Mouse (Mus musculus) Patski (cell line): ENCODE results near the gene Defb43. TPM values are rescaled to one million over a fixed set of nuclear protein-coding genes. Genes with fewer than 3 reads are reported as not detected.

Source experiments
- ATAC-seq: fragments of 100-300 bp; one replicate; pipeline ENCODE4 v1.8.0; 2021
- CTCF ChIA-PET: fragments of 350-600 bp; sonication (Branson Sonifier 250); formaldehyde crosslinking; loops from one replicate; lab custom pipeline; 2022; ENCODE audit warnings: inconsistent platforms; lab: Charles Lee
- POLR2A ChIA-PET: fragments of 350-600 bp; sonication (Branson Sonifier 250); formaldehyde crosslinking; loops from one replicate; lab custom pipeline; 2022; ENCODE audit warnings: antibody characterized with exemption, inconsistent platforms; lab: Charles Lee
- DNase-seq: peaks from one replicate; pipeline ENCODE4 v3.0.0-alpha.2; 2011; ENCODE audit warnings: low read depth, low spot score
- H3K27me3 ChIP-seq: fragments of 371-371 bp; one replicate; pipeline ENCODE4 v1.5.1; 2021
- CTCF ChIP-seq: fragments of 100-300 bp; IDR thresholded peaks from one replicate; pipeline ENCODE4 v1.5.1; 2021
- in situ Hi-C: fragments of 300-500 bp; cut with MboI; formaldehyde crosslinking; loops from 3 replicates; pipeline ENCODE4 v1.11.1; 2018; ENCODE audit warnings: low pct_unique_long_range_greater_than_20kb, mixed read lengths
- polyA plus RNA-seq: library from polyadenylated mRNA; unstranded; gene quantifications from one replicate; pipeline ENCODE4 v1.2.3, GENCODE M21; 2021

The Defb43 gene
- polyA plus RNA-seq, 1 experiment from 2014 or later: not detected

GRCm38 (mm10) chr14:62998977-62999376 is 12.6 kb upstream of the Defb43 start:
- POLR2A ChIA-PET: no interaction called here
- ATAC-seq: no peak
- in situ Hi-C loops: no loop called here

DNA sequence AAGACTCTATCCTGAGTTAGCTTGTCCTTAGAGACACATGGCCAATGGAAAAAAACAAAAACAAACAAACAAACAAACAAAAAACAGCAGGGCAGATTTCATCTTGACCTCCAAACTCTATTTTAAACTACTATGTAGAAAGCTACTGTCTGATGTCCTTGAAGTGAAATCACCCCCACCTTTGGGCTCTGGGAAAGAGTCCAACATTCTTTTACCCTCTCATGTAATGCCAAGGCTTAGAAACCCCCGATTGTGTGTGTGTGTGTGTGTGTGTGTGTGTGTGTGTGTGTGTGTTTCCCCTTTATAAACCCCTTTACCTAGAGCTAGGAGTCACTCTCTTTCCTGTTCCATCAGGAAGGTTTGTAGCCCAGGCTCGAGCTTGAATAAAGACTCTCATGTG is 9.0 kb upstream of the Defb43 start:
- DNase-seq: no peak
- no peaks in the 10 kb centered on the region for H3K27me3 ChIP-seq
- no peak for ATAC-seq
- CTCF ChIA-PET: interaction anchor here (1.1 to 1.4 kb wide), 3 partner anchors 9 to 15 kb away, joined by 3 to 4 read pairs (median 3); partner anchors contain the start of gene Defb43
- no peak for TF ChIP-seq CTCF
- in situ Hi-C loops: no loop called here
- POLR2A ChIA-PET: interaction anchor here (0.5 kb wide), 1 partner anchor 65 kb away, joined by 3 read pairs; no protein-coding TSS in a partner anchor

More at GRCm38 (mm10) chr14:62998977-62999376, 12.6 kb upstream of the Defb43 start:
- no peak for DNase-seq
- no peaks in the 10 kb centered on the region for H3K27me3 ChIP-seq
- CTCF ChIA-PET: no interaction called here
- no peak for TF ChIP-seq CTCF

DNA sequence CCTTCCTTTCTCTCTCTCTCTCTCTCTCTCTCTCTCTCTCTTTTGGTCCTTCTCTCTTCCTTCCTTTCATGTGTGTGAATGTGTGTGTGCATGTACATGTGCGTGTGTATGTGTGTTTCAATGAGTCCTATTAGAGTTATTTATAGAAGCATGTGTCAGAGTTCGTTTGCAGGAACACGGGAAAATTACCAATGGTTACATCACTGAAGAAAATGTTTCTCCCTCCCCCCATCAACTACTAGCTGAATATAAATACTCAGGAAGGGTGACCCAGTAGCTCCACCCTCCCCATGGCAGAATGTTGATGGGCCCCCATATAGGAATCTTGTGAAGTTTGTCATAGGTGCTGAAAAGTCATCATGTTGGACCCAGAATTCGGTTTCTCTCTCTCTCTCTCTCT is 1.5 kb downstream of the Defb43 start:
- no peak for TF ChIP-seq CTCF
- in situ Hi-C loops: no loop called here
- CTCF ChIA-PET: no interaction called here
- no peaks in the 10 kb centered on the region for H3K27me3 ChIP-seq
- DNase-seq: no peak
- POLR2A ChIA-PET: interaction anchor here (0.7 kb wide), 1 partner anchor 1865 kb away, joined by 5 read pairs; no protein-coding TSS in a partner anchor
- no peak for ATAC-seq

GRCm38 (mm10) chr14:63014667-63015066 is 3.1 kb downstream of the Defb43 start:
- in situ Hi-C loops: no loop called here
- peak; percentile 57 for ATAC-seq
- DNase-seq: peak; percentile 22
- H3K27me3 ChIP-seq: no peaks in the 10 kb centered on the region
- TF ChIP-seq CTCF: no peak
- CTCF ChIA-PET: interaction anchor here (1.5 kb wide), 1 partner anchor 13 kb away, joined by 3 read pairs; no protein-coding TSS in a partner anchor
- POLR2A ChIA-PET: no interaction called here

DNA sequence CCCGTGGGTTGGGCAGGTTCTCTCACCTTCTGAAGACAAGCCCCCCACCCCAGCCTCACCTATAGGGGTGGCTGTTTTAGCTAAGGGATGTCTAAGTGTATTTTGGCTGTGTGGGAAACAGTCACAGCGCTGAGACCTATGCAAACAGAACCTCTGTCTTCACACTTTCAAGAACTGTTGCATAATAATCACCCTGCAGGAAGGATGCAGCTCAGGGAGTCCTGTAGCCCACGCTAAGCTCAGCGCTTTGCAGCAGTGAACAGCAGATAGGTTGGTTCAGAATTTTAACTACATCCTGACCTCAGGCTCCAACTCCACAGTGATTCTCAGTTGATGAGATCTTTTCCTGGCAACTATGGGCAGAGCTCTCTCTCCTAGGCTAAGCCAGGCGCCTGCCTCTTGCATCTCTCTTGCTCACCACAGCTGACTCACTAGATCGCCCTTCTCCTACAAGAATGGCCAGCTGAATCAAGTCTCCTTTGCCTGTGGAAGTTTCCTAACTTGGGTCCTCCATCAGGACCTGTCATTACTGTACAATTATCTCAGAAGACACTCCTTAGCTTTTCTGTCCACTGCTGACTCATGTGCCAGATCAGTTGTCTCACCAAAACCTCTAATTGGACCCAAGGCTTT is 9.1 kb downstream of the Defb43 start:
- POLR2A ChIA-PET: no interaction called here
- no peak for TF ChIP-seq CTCF
- ATAC-seq (peak; percentile 79), DNase-seq (peak; percentile 46)
- H3K27me3 ChIP-seq: no peaks in the 10 kb centered on the region
- CTCF ChIA-PET: interaction anchor here (0.7 kb wide), 1 partner anchor 31 kb away, joined by 4 read pairs; no protein-coding TSS in a partner anchor
- in situ Hi-C loops: no loop called here

DNA sequence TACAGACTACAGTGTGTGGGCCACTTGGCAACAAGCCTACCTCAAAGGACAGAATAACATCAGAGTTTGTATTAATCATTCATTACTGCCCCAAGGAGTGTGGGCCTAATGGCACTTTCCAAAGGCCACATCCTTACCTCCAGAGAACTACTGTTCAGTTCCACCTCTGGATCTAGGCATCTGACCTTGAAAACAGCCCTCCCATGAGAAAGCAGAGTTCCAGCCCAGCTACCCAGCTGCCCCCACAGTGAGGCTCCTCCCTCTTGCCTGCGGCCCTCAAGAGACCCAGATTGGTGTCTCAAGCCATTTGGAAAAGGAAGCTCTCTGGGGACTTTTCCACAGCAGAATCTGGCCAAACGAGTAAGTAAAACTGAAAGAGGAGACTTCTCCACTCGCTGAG is 35.1 kb downstream of the Defb43 start, which contains the start of gene Defb42:
Defb42 (plus strand) TSS at position 301 of the 400 bp plus-strand sequence.
- no peak for TF ChIP-seq CTCF
- no peak for DNase-seq
- in situ Hi-C loops: no loop called here
- no peak for ATAC-seq
- POLR2A ChIA-PET: no interaction called here
- peaks cover 4% of the 10 kb centered on the region for H3K27me3 ChIP-seq
- CTCF ChIA-PET: interaction anchor here (1.0 kb wide), 1 partner anchor 8 kb away, joined by 3 read pairs; no protein-coding TSS in a partner anchor

GRCm38 (mm10) chr14:63049910-63050370 is 38.4 kb downstream of the Defb43 start, which contains the start of gene Defb30:
Gene Defb30, minus strand, starts transcription at chr14:63049960.
- DNase-seq (no peak), ATAC-seq (no peak)
- no peak for TF ChIP-seq CTCF
- ChIA-PET CTCF (no interaction called here), POLR2A (no interaction called here)
- in situ Hi-C loops: no loop called here
- no peaks in the 10 kb centered on the region for H3K27me3 ChIP-seq

- H3K27me3 ChIP-seq: no peaks in the 10 kb centered on the region
- DNase-seq: no peak
- ChIA-PET POLR2A (no interaction called here), CTCF (interaction anchor here (0.7 to 1.4 kb wide), 6 partner anchors 13 to 123 kb away, joined by 3 to 4 read pairs (median 3); no protein-coding TSS in a partner anchor)
- ATAC-seq: no peak
- in situ Hi-C loops: no loop called here
- peak; percentile 76 for TF ChIP-seq CTCF
Observed at GRCm38 (mm10) chr14:63050769-63051168, 39.2 kb downstream of the Defb43 start.

GRCm38 (mm10) chr14:63054729-63055128 is 43.2 kb downstream of the Defb43 start:
- peak; percentile 90 for ATAC-seq
- POLR2A ChIA-PET: no interaction called here
- H3K27me3 ChIP-seq: peaks cover under 1% of the 10 kb centered on the region
- peak; percentile 56 for TF ChIP-seq CTCF
- DNase-seq: peak; percentile 43
- CTCF ChIA-PET: interaction anchor here (0.6 to 1.6 kb wide), 4 partner anchors 8 to 176 kb away, joined by 3 to 5 read pairs (median 3); partner anchors contain the start of gene Defb42
- in situ Hi-C loops: no loop called here

DNA sequence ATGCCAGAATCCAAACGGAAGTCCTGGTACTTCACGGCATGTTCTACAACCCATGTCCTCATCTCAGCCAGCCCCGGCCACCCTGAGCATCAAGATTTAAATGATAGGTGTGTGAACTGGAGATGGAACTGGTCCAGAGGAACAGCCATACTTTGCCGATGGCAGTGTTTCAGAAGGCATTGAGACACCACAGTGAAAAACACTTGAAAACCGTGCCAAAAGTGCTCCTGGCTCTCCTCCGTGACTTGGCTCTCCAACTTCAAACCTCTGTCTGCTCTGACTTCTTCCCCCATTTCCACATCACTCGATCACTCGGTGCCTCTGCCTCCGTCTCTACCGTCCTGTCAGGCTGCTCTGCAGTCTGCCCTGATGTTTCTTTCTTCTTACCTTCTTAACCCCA is 48.8 kb downstream of the Defb43 start:
- ChIA-PET CTCF (no interaction called here), POLR2A (no interaction called here)
- H3K27me3 ChIP-seq: peaks cover 6% of the 10 kb centered on the region
- in situ Hi-C loops: no loop called here
- ATAC-seq (no peak), DNase-seq (no peak)
- TF ChIP-seq CTCF: no peak

DNA sequence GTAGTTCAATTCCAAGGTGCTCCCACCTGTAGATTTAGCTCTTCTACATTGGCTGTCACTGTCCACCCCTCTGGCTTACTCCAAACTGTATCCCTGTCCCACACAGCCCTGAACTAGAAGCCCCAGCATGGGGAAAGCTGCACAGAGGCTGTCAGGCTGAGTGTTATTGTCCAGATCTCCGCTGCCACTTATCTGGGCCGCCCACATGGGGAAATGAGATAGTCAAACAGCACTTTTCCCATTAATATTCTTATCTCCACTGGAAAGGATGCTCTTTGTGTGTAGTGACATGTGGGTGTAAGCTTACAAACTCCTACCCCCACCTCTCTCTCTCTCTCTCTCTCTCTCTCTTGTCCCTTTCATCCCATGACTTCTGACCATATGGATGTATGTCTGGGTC is 50.6 kb downstream of the Defb43 start:
- CTCF ChIA-PET: no interaction called here
- POLR2A ChIA-PET: interaction anchor here (0.7 kb wide), 1 partner anchor 44 kb away, joined by 3 read pairs; no protein-coding TSS in a partner anchor
- no peak for ATAC-seq
- peaks cover 6% of the 10 kb centered on the region for H3K27me3 ChIP-seq
- no peak for TF ChIP-seq CTCF
- in situ Hi-C loops: no loop called here
- no peak for DNase-seq
